Mouse (Mus musculus): Measurements from ENCODE around the gene Dek. TPM values are rescaled to one million over a fixed set of nuclear protein-coding genes. Genes with fewer than 3 reads are reported as not detected.

The Dek gene
- polyA plus RNA-seq (2011; ENCODE audit: insufficient read length, low read depth, missing spikeins), result 85.5 and 157 TPM in 2 replicates

DNA sequence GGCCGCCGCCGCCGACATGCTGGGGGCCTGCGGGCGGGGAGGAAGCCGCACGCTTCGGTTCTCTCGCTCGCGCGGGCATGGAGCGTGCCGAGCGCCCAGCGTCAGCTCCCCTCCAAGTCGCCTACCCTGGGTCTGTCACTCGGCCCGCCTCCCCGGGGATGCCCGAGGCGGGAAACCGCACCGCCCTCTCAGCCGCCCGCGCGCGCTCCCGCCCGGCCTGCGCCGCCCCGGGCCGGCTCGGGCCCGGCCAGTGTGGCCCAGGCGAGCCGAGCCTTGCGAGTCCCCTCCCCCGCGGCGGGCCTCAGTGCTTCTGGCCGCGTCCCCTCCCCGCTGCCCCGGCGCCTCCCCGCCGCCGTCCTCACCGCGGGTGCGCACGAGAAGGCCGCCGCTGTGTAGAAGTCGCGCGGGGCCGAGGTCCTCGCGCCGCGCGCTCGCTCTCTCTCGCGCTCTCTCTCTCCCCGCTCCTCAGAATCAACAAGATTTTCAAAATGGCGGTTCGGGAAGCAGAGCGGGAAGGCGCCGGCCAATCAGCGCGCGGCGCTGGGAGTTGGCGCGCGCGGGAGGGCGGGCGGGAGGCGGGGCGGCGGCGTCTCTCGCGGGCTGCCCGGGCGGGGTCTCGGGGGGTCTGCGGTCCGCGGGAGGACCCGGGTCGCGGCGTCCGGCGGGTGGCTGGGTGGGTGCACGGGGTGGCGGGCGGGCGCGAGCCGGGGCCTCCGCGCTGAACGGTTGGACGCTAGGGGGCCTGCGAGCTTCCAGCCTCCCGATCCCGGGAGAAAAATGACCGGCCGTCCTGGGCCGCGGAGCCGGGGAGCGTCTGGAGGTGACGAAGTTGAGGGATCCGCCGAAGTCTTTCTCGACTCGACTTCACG, at the start of gene Dek:
TSS of gene Dek (minus strand) at position 491 of the 869 bp plus-strand sequence.
- H3K4me1 ChIP-seq (ENCODE audit: control insufficient read depth, insufficient read depth, low read length), result peaks cover 2% of the 10 kb centered on the region; the same call in 1 of the 2 replicates
- H3K27ac ChIP-seq (ENCODE audit: insufficient read depth, low read length), result peak within 1 kb of the TSS; percentile 82
- peak within 1 kb of the TSS; percentile 96 for H3K4me3 ChIP-seq (ENCODE audit: insufficient read depth, low read length)
- TF ChIP-seq POLR2A (IDR thresholded peaks at IDR 0.05; ENCODE audit: low read depth, low read length), result peak; percentile 42; the same call in 1 of the 2 replicates
- no peak for TF ChIP-seq CTCF (IDR thresholded peaks at IDR 0.05; ENCODE audit: borderline replicate concordance, insufficient read depth, low read length)

DNA sequence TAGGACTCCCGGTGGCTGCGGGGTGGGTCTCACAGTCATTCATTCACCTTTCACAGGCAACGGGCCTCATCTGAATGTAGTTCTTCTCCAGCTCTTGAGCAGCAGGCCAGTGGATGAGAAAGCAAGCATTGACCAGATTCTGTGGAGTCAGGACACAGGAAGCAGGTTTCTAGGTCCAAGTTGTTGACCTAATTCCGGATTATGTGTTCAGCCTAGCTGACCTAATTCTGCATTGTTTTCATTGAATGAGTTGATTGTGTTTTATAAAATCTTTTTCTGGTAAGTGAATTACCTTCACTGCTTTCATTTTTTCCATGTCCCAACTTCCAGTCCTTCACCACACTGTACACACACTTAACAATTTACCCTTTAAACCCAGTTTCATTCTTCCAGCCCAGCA, 48.9 kb upstream of the Dek start:
- Histone ChIP-seq H3K4me1 (ENCODE audit: control insufficient read depth, insufficient read depth, low read length) (no peaks in the 10 kb centered on the region), H3K4me3 (ENCODE audit: insufficient read depth, low read length) (no peak overlapping the region), H3K27ac (ENCODE audit: insufficient read depth, low read length) (no peak overlapping the region)
- TF ChIP-seq POLR2A (IDR thresholded peaks at IDR 0.05; ENCODE audit: low read depth, low read length), result no peak
- TF ChIP-seq CTCF (IDR thresholded peaks at IDR 0.05; ENCODE audit: borderline replicate concordance, insufficient read depth, low read length), result no peak

DNA sequence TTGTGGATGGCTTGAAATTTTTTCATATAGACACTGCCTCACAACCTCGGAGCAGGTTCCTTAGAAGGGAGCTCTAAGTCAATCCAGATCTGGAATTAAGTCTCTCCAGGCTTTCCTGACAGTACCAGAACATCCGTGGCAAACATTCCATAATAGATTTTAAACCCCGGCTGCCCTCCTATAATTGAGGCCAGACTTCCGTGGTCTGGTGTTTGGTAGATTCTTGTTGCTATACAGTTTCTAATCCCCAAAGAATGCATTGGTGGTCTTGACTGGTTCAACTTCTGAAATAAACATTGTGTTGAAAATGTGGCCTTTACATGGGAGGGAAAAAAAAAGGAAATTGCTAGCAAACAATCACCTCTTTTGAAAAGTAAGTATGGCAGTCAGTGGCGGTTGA, 47.2 kb upstream of the Dek start:
- Histone ChIP-seq H3K4me1 (ENCODE audit: control insufficient read depth, insufficient read depth, low read length) (no peaks in the 10 kb centered on the region), H3K4me3 (ENCODE audit: insufficient read depth, low read length) (no peak overlapping the region), H3K27ac (ENCODE audit: insufficient read depth, low read length) (no peak overlapping the region)
- TF ChIP-seq CTCF (IDR thresholded peaks at IDR 0.05; ENCODE audit: borderline replicate concordance, insufficient read depth, low read length) (no peak), POLR2A (IDR thresholded peaks at IDR 0.05; ENCODE audit: low read depth, low read length) (no peak)

DNA sequence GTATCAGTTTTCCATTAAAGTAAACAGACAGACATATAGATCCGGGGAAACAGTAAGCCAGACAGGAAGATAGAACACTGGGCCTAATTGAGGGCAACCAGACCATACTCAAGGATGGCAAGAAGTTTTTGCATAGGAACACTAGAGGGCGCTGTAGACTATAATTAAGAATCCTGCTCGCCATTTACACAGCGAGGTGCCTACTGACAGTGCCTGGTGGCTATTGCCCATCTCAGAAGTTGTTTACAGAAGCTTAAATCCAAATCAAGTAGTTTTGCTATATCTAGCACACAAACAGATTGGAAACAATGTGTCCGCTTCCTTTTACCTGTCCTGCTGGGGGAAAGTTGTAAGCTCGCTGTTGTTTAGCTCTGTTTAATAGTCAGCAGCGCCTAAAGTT, 46.4 kb upstream of the Dek start:
- Histone ChIP-seq H3K4me3 (ENCODE audit: insufficient read depth, low read length) (no peak overlapping the region), H3K4me1 (ENCODE audit: control insufficient read depth, insufficient read depth, low read length) (no peaks in the 10 kb centered on the region), H3K27ac (ENCODE audit: insufficient read depth, low read length) (no peak overlapping the region)
- TF ChIP-seq CTCF (IDR thresholded peaks at IDR 0.05; ENCODE audit: borderline replicate concordance, insufficient read depth, low read length) (0 out of 2 replicates have a peak, but pooled peaks have one; percentile 17), POLR2A (IDR thresholded peaks at IDR 0.05; ENCODE audit: low read depth, low read length) (no peak)

DNA sequence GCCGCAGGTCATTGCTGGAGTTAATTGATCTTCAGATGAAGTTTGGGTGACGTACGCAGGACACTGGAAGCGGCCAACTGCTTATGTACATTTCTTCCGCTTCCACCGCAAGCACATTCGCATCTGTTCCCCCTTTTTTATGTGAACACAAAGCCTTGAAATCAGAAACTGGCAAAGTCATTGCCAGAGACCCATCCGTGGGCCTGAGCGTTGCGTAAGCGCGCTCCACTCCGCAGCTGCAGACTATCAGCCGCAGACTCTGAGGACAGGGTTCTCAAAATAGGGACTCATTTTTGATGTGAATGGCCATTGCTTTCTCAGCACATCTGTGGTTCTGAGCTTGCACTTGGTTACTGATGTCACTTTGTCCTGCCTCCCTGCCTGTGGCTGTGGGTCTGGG, 45.1 kb upstream of the Dek start:
- TF ChIP-seq POLR2A (IDR thresholded peaks at IDR 0.05; ENCODE audit: low read depth, low read length), result no peak
- TF ChIP-seq CTCF (IDR thresholded peaks at IDR 0.05; ENCODE audit: borderline replicate concordance, insufficient read depth, low read length), result no peak
- no peak overlapping the region for H3K27ac ChIP-seq (ENCODE audit: insufficient read depth, low read length)
- no peak overlapping the region for H3K4me3 ChIP-seq (ENCODE audit: insufficient read depth, low read length)
- H3K4me1 ChIP-seq (ENCODE audit: control insufficient read depth, insufficient read depth, low read length), result no peaks in the 10 kb centered on the region

DNA sequence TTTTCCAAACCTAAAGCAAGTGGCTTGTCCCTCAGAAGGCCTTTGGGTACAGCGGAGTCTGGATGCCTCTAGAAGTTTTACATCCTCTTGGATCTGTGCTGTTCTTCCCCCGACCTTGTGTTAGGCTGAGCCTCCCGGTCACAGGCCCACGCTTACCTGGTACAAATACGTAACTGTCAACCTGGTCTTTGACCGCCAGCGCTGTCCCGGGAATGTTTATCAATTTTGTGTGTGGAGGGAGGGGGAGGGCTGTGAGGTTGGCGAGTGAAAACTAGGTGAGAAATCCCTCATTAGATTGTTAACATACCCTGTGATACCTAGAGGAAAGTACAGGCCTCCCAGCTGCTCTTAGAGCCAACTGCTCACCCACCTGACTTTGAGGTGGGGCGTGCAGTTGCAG, 44.0 kb upstream of the Dek start:
- Histone ChIP-seq H3K4me3 (ENCODE audit: insufficient read depth, low read length) (no peak overlapping the region), H3K27ac (ENCODE audit: insufficient read depth, low read length) (no peak overlapping the region), H3K4me1 (ENCODE audit: control insufficient read depth, insufficient read depth, low read length) (no peaks in the 10 kb centered on the region)
- no peak for TF ChIP-seq CTCF (IDR thresholded peaks at IDR 0.05; ENCODE audit: borderline replicate concordance, insufficient read depth, low read length)

DNA sequence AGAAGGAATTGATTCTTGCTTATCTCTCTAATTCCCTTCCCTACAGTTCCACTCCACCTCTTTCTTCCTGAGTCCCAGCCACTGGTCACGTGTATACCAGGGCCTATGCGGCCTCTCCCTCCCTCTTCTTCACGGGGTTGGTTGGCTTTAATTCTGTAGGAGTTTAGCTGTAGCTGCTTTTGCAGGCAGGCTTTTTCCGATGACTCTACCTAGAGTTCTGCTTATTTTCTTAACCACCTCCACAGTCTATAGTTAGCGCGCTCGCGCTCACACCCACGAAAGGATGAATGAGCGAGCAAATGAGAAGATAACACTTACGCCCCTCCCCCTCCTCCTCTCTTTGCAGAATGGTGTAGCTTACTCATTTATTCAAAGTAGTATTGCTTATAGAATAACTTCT, 42.6 kb upstream of the Dek start:
- TF ChIP-seq POLR2A (IDR thresholded peaks at IDR 0.05; ENCODE audit: low read depth, low read length) (no peak), CTCF (IDR thresholded peaks at IDR 0.05; ENCODE audit: borderline replicate concordance, insufficient read depth, low read length) (no peak)
- Histone ChIP-seq H3K4me3 (ENCODE audit: insufficient read depth, low read length) (no peak overlapping the region), H3K4me1 (ENCODE audit: control insufficient read depth, insufficient read depth, low read length) (no peaks in the 10 kb centered on the region), H3K27ac (ENCODE audit: insufficient read depth, low read length) (no peak overlapping the region)

DNA sequence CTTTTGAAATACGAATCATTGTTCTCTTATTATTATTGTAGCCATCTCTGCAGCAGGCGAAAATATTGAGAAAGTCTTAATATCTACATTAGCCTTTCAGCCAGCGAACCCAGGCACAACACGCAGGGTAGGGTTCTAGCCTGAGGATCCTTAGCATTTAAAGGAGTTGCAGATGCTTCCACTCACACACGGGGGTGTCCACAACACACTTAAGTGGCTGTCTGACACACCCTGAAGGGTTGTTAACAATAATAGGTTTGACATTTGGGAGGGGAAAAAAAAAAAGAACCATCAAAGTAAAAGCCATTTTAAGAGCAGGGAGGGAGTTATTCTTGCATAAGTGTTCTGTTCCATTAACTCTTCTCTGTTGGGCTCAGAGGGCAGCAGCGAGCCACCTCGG, 40.4 kb upstream of the Dek start:
- no peak overlapping the region for H3K4me3 ChIP-seq (ENCODE audit: insufficient read depth, low read length)
- H3K4me1 ChIP-seq (ENCODE audit: control insufficient read depth, insufficient read depth, low read length), result peaks cover 5% of the 10 kb centered on the region; the same call in 1 of the 2 replicates
- TF ChIP-seq POLR2A (IDR thresholded peaks at IDR 0.05; ENCODE audit: low read depth, low read length) (no peak), CTCF (IDR thresholded peaks at IDR 0.05; ENCODE audit: borderline replicate concordance, insufficient read depth, low read length) (no peak)
- H3K27ac ChIP-seq (ENCODE audit: insufficient read depth, low read length), result no peak overlapping the region; the same call in 1 of the 2 replicates

DNA sequence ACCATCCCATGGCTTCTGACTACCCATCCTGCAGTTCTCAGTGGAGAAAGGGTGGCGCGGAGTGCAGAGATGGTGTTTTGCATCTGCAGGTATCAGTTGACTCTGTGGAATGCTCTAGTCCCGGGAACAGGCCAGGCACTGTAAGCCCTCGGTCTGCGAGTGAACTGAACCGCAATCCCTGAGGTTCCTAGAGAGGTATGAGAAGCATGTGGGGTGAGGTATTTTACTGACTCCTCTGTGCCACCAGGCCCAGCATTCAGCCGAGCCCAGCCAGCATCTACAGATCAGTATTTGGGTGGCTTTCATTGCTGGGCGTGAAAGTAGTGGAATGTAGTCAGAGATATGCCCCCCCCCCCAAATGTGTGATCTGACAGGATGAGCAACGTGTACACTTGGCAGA, 39.9 kb upstream of the Dek start:
- H3K4me1 ChIP-seq (ENCODE audit: control insufficient read depth, insufficient read depth, low read length), result peaks cover 5% of the 10 kb centered on the region; the same call in 1 of the 2 replicates
- no peak for TF ChIP-seq POLR2A (IDR thresholded peaks at IDR 0.05; ENCODE audit: low read depth, low read length)
- no peak for TF ChIP-seq CTCF (IDR thresholded peaks at IDR 0.05; ENCODE audit: borderline replicate concordance, insufficient read depth, low read length)
- H3K27ac ChIP-seq (ENCODE audit: insufficient read depth, low read length), result no peak overlapping the region
- H3K4me3 ChIP-seq (ENCODE audit: insufficient read depth, low read length), result no peak overlapping the region

DNA sequence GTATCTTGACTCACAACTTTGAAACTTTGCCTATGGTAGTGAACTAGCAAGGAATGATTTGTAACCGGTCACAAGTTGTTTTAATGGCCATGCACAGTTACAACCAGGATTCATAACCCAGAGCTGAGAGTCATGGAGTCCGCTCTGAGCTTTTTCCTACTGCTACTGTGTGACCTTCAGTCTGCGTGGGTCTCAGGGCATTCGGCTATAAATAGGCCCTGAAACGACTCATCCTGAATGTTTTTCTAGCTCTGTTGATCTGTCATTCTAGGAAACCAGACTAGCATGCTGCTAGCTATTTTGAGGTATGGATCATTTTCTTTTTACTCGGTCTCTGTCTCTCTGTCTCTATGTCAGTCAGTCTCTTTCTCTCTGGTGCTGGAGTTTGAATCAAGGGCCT, 36.8 kb upstream of the Dek start:
- H3K4me3 ChIP-seq (ENCODE audit: insufficient read depth, low read length), result no peak overlapping the region
- TF ChIP-seq POLR2A (IDR thresholded peaks at IDR 0.05; ENCODE audit: low read depth, low read length) (no peak), CTCF (IDR thresholded peaks at IDR 0.05; ENCODE audit: borderline replicate concordance, insufficient read depth, low read length) (no peak)
- peaks cover 5% of the 10 kb centered on the region; the same call in 1 of the 2 replicates for H3K4me1 ChIP-seq (ENCODE audit: control insufficient read depth, insufficient read depth, low read length)
- no peak overlapping the region for H3K27ac ChIP-seq (ENCODE audit: insufficient read depth, low read length)
